Mouse (Mus musculus) cerebral cortex, adult 2 months (tissue): ENCODE data around the gene Zfp36l3.

Source experiments
- WGBS: fragments of 180-500 bp; shearing (Covaris S2); methylation state at CpG from one replicate; pipeline ENCODE4 v1.1.7; 2018; 5-methylcytosine and 5-hydroxymethylcytosine counted together

The Zfp36l3 gene

GRCm38 (mm10) chrX:53776276-53776675, at the start of gene Zfp36l3:
Zfp36l3 (minus strand) TSS chrX:53776394.
- WGBS: 96% methylated on average over 12 of the region's 12 CpGs

- 19% methylated on average over 3 of the region's 3 CpGs for WGBS
These were observed 22.9 kb upstream of the Zfp36l3 start for GRCm38 (mm10) chrX:53799074-53799473.

GRCm38 (mm10) chrX:53797519-53797918, 21.3 kb upstream of the Zfp36l3 start, which contains the start of gene Xlr:
Xlr (minus strand) TSS chrX:53797706.
- WGBS: 81% methylated on average over 11 of the region's 11 CpGs

- 96% methylated on average over 16 of the region's 16 CpGs for WGBS
These were observed 18.5 kb downstream of the Zfp36l3 start, which contains the start of gene 1700013H16Rik for GRCm38 (mm10) chrX:53757736-53758135. 1700013H16Rik (minus strand) TSS chrX:53757831.

- WGBS: 88% methylated on average over 1 of the region's 1 CpGs
These were observed 23.3 kb downstream of the Zfp36l3 start for GRCm38 (mm10) chrX:53752851-53753250.

- 94% methylated on average over 2 of the region's 2 CpGs for WGBS
These were observed 47.2 kb downstream of the Zfp36l3 start for GRCm38 (mm10) chrX:53728967-53729366.

GRCm38 (mm10) chrX:53724596-53724995, 51.6 kb downstream of the Zfp36l3 start, which contains the start of gene 4930502E18Rik:
4930502E18Rik (plus strand) TSS chrX:53724826.
- WGBS: 82% methylated on average over 11 of the region's 11 CpGs
